Mouse (Mus musculus) midbrain, postnatal 0 days (tissue): ENCODE measurements at regions not wholly inside any gene's neighbourhood (a gene's known extent, or its start where the extent isn't known, plus 50 kb on each side); places are given as distances from the start of the nearest gene placed in this dataset.

Experiments used
- ATAC-seq: fragments of 200-750 bp; cut with Nextera tagmentation; 2 replicates; pipeline ENCODE4 v1.8.0; 2017; ENCODE audit warnings: moderate number of reproducible peaks, mild to moderate bottlenecking, moderate TSS enrichment, moderate library complexity; ENCODE audit not compliant: low FRiP score
- DNase-seq: peaks from one replicate; pipeline ENCODE4 v3.0.0-alpha.2; 2015; ENCODE audit warnings: low spot score
- H3K27ac ChIP-seq: fragments of 300-500 bp; sonication (generic); 2 replicates; pipeline ENCODE4 v1.5.1; 2014; ENCODE audit warnings: low read depth, mild to moderate bottlenecking, low read length, mixed read lengths
- H3K27me3 ChIP-seq: fragments of 300-500 bp; sonication (generic); 2 replicates; pipeline ENCODE4 v1.6.1; 2014; ENCODE audit warnings: low read length, control low read depth, mixed read lengths; ENCODE audit not compliant: insufficient read depth
- H3K36me3 ChIP-seq: fragments of 300-500 bp; sonication (generic); 2 replicates; pipeline ENCODE4 v1.6.1; 2014; ENCODE audit warnings: low read length, control low read depth, mixed read lengths; ENCODE audit not compliant: insufficient read depth
- H3K4me1 ChIP-seq: fragments of 300-500 bp; sonication (generic); 2 replicates; pipeline ENCODE4 v1.6.1; 2014; ENCODE audit warnings: mild to moderate bottlenecking, control low read depth, antibody characterized with exemption, low read length, mixed read lengths; ENCODE audit not compliant: insufficient read depth
- H3K4me2 ChIP-seq: fragments of 300-500 bp; sonication (generic); 2 replicates; pipeline ENCODE4 v1.6.1; 2014; ENCODE audit warnings: low read depth, mild to moderate bottlenecking, low read length, mixed read lengths; ENCODE audit not compliant: poor library complexity, severe bottlenecking
- H3K4me3 ChIP-seq: fragments of 300-500 bp; sonication (generic); 2 replicates; pipeline ENCODE4 v1.5.1; 2014; ENCODE audit warnings: low read depth, mild to moderate bottlenecking, low read length, moderate library complexity
- H3K9ac ChIP-seq: fragments of 300-500 bp; sonication (generic); replicated peaks from 2 replicates; pipeline ENCODE4 v1.6.1; 2014; ENCODE audit warnings: mild to moderate bottlenecking, low read length, moderate library complexity, mixed read lengths; ENCODE audit not compliant: poor library complexity, severe bottlenecking
- H3K9me3 ChIP-seq: fragments of 300-500 bp; sonication (generic); 2 replicates; pipeline ENCODE4 v1.6.1; 2016; ENCODE audit warnings: low read length, control low read depth
- CTCF ChIP-seq: IDR thresholded peaks from 2 replicates; pipeline ENCODE4 v1.5.1; 2016; ENCODE audit warnings: antibody characterized with exemption, mild to moderate bottlenecking
- WGBS: fragments of 180-500 bp; shearing (Covaris S2); extraction: QIAGEN DNeasy Blood & Tissue Kit; methylation state at CpG from one replicate; pipeline ENCODE4 v1.1.7; 2014; 5-methylcytosine and 5-hydroxymethylcytosine counted together

DNA sequence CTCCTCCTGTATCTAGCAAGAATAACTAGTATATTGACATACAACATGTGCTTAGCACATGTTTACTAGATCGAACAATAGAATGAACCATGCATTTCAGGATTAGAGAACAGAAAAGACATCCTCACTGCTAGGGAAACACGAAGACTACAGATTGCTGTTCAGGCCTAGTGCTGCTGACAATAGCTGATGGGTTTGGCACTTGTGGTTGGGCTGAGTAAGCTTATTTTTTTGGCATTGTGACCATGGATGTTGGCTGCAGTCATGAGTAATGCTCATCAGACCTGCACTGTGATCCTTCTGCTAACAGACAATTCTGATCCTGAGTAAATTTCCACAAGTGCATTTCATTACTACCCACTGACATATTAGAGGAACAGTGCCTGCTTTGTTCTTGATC lies 117.7 kb upstream of the Kcnip4 start:
- no peak for TF ChIP-seq CTCF
- H3K36me3 ChIP-seq = no peaks in the 10 kb centered on the region
- H3K4me3 ChIP-seq = no peak overlapping the region
- no peak for ATAC-seq
- no peaks in the 10 kb centered on the region for H3K27me3 ChIP-seq
- 67% methylated on average over 2 of the region's 2 CpGs for WGBS
- H3K9ac ChIP-seq = no peak overlapping the region
- DNase-seq = peak; percentile 67
- H3K27ac ChIP-seq = no peak overlapping the region
- H3K4me2 ChIP-seq = no peak overlapping the region
- no peaks in the 10 kb centered on the region for H3K4me1 ChIP-seq
- H3K9me3 ChIP-seq = no peaks in the 10 kb centered on the region

DNA sequence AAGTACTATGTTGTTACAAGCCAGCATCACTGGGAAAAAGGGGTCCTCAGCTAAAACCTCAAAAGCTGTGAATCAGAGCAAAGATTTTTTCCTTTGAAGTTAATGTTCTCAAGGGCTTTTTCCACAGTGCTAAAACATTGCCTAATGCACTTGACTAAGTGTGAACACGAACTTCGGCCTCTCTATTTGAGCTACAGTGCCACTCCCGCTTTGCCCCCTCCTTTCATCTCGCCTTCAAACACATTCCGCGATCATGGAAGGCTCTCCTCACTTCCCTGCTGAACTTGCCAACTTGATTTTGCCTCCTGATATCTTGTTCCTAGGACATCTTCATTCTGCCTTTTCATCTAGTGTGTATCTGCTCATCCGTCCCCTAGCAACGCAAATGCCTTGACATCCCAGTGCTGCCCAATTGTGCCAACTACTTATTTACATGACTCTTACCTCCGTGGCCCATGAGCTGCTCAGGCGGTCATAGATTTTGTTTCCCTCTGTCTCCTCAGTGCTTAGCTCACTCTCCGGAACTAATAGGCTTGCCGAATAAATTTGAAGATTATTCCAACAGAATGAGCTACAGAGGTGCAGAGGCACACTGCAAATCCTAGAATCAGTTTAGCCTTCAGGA lies 116.6 kb upstream of the Kcnip4 start:
- WGBS = 24% methylated on average over 12 of the region's 12 CpGs
- no peaks in the 10 kb centered on the region for H3K9me3 ChIP-seq
- no peak overlapping the region for H3K4me3 ChIP-seq
- no peaks in the 10 kb centered on the region for H3K36me3 ChIP-seq
- peak; percentile 63 for DNase-seq
- TF ChIP-seq CTCF = no peak
- ATAC-seq = peak; percentile 49; the same call in 1 of the 2 replicates
- H3K27me3 ChIP-seq = no peaks in the 10 kb centered on the region
- no peak overlapping the region for H3K9ac ChIP-seq
- peak overlapping the region; percentile 18; the same call in 1 of the 2 replicates for H3K4me2 ChIP-seq
- no peaks in the 10 kb centered on the region for H3K4me1 ChIP-seq
- H3K27ac ChIP-seq = no peak overlapping the region

DNA sequence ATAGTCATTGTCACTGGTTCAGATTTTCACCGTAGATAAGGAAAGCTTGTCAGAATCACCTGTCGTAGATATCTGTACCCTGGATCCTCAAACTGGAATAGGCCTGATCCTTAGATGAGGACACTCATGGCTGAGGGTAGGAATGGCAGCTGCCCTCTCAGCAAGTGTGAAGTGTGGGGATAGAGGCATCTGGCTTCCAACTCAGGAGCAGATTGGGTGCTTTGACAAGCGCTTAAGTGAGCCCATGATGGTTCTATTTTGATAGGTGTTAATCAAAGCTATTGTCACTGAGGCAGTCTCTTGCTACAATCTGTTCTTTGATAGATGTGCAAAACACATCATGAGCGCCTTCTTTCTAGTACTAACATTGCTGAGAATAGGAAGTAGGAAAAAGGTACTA lies 114.9 kb upstream of the Kcnip4 start:
- Histone ChIP-seq H3K9me3 (no peaks in the 10 kb centered on the region), H3K27ac (no peak overlapping the region), H3K4me3 (no peak overlapping the region), H3K9ac (no peak overlapping the region), H3K27me3 (no peaks in the 10 kb centered on the region), H3K4me1 (no peaks in the 10 kb centered on the region), H3K36me3 (no peaks in the 10 kb centered on the region), H3K4me2 (no peak overlapping the region)
- 93% methylated on average over 4 of the region's 4 CpGs for WGBS
- no peak for TF ChIP-seq CTCF
- DNase-seq (peak; percentile 52), ATAC-seq (no peak)

DNA sequence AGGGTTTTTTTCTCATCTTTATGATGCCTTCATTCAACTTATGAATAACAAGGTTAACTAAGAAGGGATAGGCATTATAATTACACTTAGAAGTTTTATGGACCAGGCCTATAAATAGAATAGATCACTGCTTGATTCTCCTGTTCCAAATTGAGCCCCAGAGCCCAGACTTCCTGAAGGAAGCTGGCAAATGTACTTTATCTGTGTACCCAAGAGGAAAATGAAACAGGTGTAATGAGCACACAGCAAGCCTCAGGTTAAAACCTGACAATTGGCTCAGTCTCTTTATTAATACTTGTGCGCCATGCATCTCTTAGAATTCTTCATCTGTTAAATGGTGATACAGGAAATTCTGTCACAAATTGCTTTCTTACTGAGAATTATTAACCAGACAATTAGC lies 95.4 kb upstream of the Kcnip4 start:
- no peak overlapping the region for H3K27ac ChIP-seq
- H3K36me3 ChIP-seq = no peaks in the 10 kb centered on the region
- ATAC-seq = no peak
- H3K4me2 ChIP-seq = no peak overlapping the region
- no peak overlapping the region for H3K9ac ChIP-seq
- no peak for TF ChIP-seq CTCF
- H3K27me3 ChIP-seq = no peaks in the 10 kb centered on the region
- H3K9me3 ChIP-seq = no peaks in the 10 kb centered on the region
- no peaks in the 10 kb centered on the region for H3K4me1 ChIP-seq
- WGBS = 84% methylated on average over 1 of the region's 1 CpGs
- no peak overlapping the region for H3K4me3 ChIP-seq
- no peak for DNase-seq

DNA sequence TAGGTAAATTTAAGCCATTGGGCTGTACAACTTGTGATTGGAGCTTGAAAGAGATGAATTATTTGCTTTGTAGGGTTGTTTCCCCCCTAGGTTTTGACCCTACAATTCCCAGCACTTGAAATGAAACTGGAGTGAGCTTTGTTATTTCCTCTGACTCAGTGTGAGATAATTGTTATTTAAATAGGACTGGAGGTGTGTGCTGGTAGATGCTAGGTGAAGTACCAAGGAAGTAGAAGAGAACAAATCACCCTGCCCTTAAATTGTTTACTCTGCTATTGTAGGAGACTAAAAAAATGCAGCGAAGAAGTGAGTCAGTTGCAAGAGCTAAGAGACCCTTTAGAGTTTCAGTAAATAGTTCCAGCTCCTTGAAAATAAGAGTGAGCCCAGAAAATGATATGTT lies 82.1 kb upstream of the Kcnip4 start:
- Histone ChIP-seq H3K27ac (no peak overlapping the region), H3K4me2 (no peak overlapping the region), H3K4me1 (no peaks in the 10 kb centered on the region), H3K36me3 (no peaks in the 10 kb centered on the region), H3K9me3 (no peaks in the 10 kb centered on the region), H3K27me3 (no peaks in the 10 kb centered on the region), H3K4me3 (no peak overlapping the region), H3K9ac (no peak overlapping the region)
- ATAC-seq (no peak), DNase-seq (no peak)
- no peak for TF ChIP-seq CTCF
- 45% methylated on average over 1 of the region's 1 CpGs for WGBS

DNA sequence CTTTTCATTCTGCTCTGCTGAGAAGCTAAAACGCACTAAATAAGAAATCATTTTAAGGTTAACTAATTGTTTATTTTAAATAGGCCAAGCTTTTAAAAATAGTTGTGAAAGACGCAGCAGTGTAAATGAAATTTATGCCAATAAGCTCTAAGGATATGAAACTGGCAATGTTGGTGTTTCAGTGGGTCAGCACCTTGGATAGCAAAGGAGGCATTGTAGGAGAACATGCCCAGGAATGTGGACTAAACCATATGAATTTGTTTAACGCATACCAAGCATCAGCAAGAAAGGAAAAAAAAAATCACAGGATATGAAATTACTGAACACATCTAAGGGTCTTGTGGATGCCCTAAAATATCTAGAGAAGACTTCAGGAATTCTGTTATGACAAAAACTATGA lies 56.1 kb upstream of the Kcnip4 start:
- no peak overlapping the region for H3K4me2 ChIP-seq
- H3K4me3 ChIP-seq = no peak overlapping the region
- no peaks in the 10 kb centered on the region for H3K27me3 ChIP-seq
- H3K4me1 ChIP-seq = no peaks in the 10 kb centered on the region
- WGBS = 86% methylated on average over 3 of the region's 3 CpGs
- no peak for ATAC-seq
- H3K9me3 ChIP-seq = no peaks in the 10 kb centered on the region
- no peak for TF ChIP-seq CTCF
- no peak for DNase-seq
- H3K36me3 ChIP-seq = no peaks in the 10 kb centered on the region
- H3K27ac ChIP-seq = no peak overlapping the region
- H3K9ac ChIP-seq = no peak overlapping the region
